Mouse (Mus musculus): ENCODE measurements around the gene Coro1c. TPM values are rescaled to one million over a fixed set of nuclear protein-coding genes. Genes with fewer than 3 reads are reported as not detected.
A peak's percentile ranks its signal among the peaks of the same experiment; 100 is the strongest.

The Coro1c gene
- total and polyA plus RNA-seq, 2 experiments from 2014 or later = 165 to 311 TPM

DNA sequence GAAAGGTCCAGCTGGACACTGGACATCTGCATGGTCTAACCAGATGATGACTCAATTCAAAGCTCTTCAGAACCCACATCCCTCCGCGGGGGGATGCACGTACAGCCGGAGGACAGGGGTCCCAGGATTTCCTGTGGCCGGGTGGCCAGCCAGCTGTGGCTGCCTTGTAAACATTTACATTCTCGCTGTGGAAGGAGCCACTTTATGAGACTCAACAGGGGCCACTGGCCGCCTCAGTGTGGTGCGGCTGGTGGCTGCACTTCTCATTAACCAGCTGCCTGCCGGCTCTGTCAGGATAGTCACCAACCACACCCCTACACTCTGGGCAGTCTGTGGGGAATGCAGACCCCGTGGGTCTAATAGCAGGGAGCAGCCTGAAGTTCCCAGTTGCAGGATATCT lies 102.1 kb downstream of the Coro1c start:
- Histone ChIP-seq H3K27me3 (ENCODE audit: insufficient read depth, low read length) (no peaks in the 10 kb centered on the region), H3K4me2 (ENCODE audit: low read depth, low read length, poor library complexity, severe bottlenecking) (no peak overlapping the region), H3K4me3 (ENCODE audit: low read depth, low read length) (no peak overlapping the region), H3K4me1 (ENCODE audit: insufficient read depth, low read length) (no peaks in the 10 kb centered on the region), H3K36me3 (ENCODE audit: insufficient read depth, low read length) (no peaks in the 10 kb centered on the region), H3K9ac (replicated peaks; ENCODE audit: low read length, poor library complexity, severe bottlenecking) (no peak overlapping the region), H3K9me3 (ENCODE audit: low read length) (no peaks in the 10 kb centered on the region), H3K27ac (ENCODE audit: low read depth, low read length) (no peak overlapping the region)
- TF ChIP-seq CTCF (IDR thresholded peaks at IDR 0.05) = no peak
- ATAC-seq (ENCODE audit: low FRiP score) = no peak
- DNase-seq (ENCODE audit: low spot score) = no peak
- WGBS = 43% methylated on average over 10 of the region's 10 CpGs

GRCm38 (mm10) chr5:113805301-113805700 lies 103.3 kb downstream of the Coro1c start:
- Histone ChIP-seq H3K9ac (replicated peaks; ENCODE audit: low read length, poor library complexity, severe bottlenecking) (no peak overlapping the region), H3K4me3 (ENCODE audit: low read depth, low read length) (no peak overlapping the region)

DNA sequence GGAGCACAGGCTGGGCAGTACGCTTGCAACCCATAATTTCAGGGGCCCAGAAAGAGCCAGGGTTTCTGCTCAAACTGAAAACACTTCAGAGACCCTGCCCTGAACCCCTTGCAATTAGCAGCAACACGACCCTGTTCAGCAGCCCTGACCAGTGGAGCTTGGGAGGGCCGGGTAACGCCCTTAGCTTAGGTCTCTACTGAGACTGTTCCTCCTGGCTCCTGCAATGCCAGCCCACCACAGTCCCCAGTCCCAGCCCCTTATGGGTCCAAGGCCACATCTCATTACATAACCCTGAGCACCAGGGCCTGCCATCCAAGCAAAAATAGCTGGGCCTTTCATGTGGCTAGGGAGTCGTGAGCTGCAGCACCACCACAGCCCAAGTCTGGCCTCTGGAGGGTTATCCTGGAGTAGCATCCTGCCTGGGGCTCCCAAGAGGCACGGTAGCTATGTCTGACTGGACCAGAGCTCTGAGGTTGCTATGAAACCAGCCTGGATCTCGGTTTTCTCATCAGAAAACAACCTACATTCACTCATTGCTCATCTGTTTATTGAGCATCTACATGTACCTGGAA lies 104.1 kb downstream of the Coro1c start:
- ATAC-seq (ENCODE audit: low FRiP score) = no peak
- no peak for DNase-seq (ENCODE audit: low spot score)
- Histone ChIP-seq H3K27ac (ENCODE audit: low read depth, low read length) (no peak overlapping the region), H3K27me3 (ENCODE audit: insufficient read depth, low read length) (no peaks in the 10 kb centered on the region), H3K4me2 (ENCODE audit: low read depth, low read length, poor library complexity, severe bottlenecking) (no peak overlapping the region), H3K9ac (replicated peaks; ENCODE audit: low read length, poor library complexity, severe bottlenecking) (no peak overlapping the region), H3K4me3 (ENCODE audit: low read depth, low read length) (no peak overlapping the region), H3K9me3 (ENCODE audit: low read length) (no peaks in the 10 kb centered on the region), H3K36me3 (ENCODE audit: insufficient read depth, low read length) (no peaks in the 10 kb centered on the region), H3K4me1 (ENCODE audit: insufficient read depth, low read length) (no peaks in the 10 kb centered on the region)
- WGBS = 60% methylated on average over 7 of the region's 7 CpGs
- TF ChIP-seq CTCF (IDR thresholded peaks at IDR 0.05) = no peak

More at GRCm38 (mm10) chr5:113805301-113805700, 103.3 kb downstream of the Coro1c start:
- no peak for ATAC-seq (ENCODE audit: low FRiP score)
- no peak overlapping the region for H3K4me2 ChIP-seq (ENCODE audit: low read depth, low read length, poor library complexity, severe bottlenecking)
- no peaks in the 10 kb centered on the region for H3K4me1 ChIP-seq (ENCODE audit: insufficient read depth, low read length)
- WGBS = 88% methylated on average over 9 of the region's 9 CpGs
- TF ChIP-seq CTCF (IDR thresholded peaks at IDR 0.05) = no peak
- H3K27ac ChIP-seq (ENCODE audit: low read depth, low read length) = no peak overlapping the region
- DNase-seq (ENCODE audit: low spot score) = no peak
- H3K27me3 ChIP-seq (ENCODE audit: insufficient read depth, low read length) = no peaks in the 10 kb centered on the region
- no peaks in the 10 kb centered on the region for H3K9me3 ChIP-seq (ENCODE audit: low read length)
- H3K36me3 ChIP-seq (ENCODE audit: insufficient read depth, low read length) = no peaks in the 10 kb centered on the region

DNA sequence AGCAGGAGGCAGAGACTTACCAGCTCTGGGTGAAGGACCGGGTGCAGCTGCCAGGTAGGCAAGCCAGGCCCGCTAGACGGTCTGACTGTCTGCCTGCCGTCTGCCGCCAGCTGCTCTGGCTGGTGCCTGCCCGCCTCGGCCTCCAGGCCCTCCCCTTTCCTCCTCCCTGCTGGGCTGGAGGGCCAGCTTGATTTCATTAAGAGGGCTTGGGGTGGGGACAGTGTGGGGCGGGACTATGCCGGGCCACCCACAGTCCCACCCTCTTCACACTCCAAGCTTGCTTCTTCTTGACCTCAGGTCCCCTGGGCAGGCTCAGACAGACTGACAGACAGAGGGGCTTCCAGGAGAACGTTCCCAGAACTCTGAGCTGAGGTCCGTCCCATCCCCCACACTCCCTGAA lies 108.3 kb downstream of the Coro1c start, which contains the start of gene Tmem119:
Tmem119 (minus strand) TSS at position 237 of the 400 bp plus-strand sequence.
- Histone ChIP-seq H3K9ac (replicated peaks; ENCODE audit: low read length, poor library complexity, severe bottlenecking) (no peak within 1 kb of the TSS), H3K36me3 (ENCODE audit: insufficient read depth, low read length) (no peaks in the 10 kb centered on the region), H3K4me1 (ENCODE audit: insufficient read depth, low read length) (no peaks in the 10 kb centered on the region), H3K9me3 (ENCODE audit: low read length) (no peaks in the 10 kb centered on the region), H3K4me2 (ENCODE audit: low read depth, low read length, poor library complexity, severe bottlenecking) (no peak within 1 kb of the TSS), H3K4me3 (ENCODE audit: low read depth, low read length) (no peak within 1 kb of the TSS), H3K27me3 (ENCODE audit: insufficient read depth, low read length) (no peaks in the 10 kb centered on the region), H3K27ac (ENCODE audit: low read depth, low read length) (no peak within 1 kb of the TSS)
- WGBS = 2% methylated on average over 11 of the region's 11 CpGs
- DNase-seq (ENCODE audit: low spot score) (peak; percentile 13), ATAC-seq (ENCODE audit: low FRiP score) (no peak)
- TF ChIP-seq CTCF (IDR thresholded peaks at IDR 0.05) = no peak

DNA sequence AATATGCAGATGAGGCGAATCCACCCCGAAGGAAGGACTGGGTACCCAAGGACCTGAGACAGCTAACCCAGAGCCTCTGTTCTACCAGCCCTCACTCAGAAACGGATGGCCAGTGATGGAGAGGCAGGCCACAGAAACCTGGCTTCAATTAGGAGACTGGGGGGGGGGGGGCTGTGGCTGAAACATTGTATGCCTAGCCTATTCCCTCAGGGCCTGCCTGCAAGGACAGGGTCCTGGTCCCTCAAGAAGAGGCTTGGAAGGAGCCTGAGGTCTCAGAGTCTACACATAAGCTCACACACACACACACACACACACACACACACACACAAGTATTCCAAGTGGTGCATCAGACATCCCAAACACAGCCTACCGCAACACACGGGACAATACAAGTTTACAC lies 108.9 kb downstream of the Coro1c start:
- no peaks in the 10 kb centered on the region for H3K36me3 ChIP-seq (ENCODE audit: insufficient read depth, low read length)
- DNase-seq (ENCODE audit: low spot score) (no peak), ATAC-seq (ENCODE audit: low FRiP score) (no peak)
- no peak overlapping the region for H3K4me3 ChIP-seq (ENCODE audit: low read depth, low read length)
- H3K9me3 ChIP-seq (ENCODE audit: low read length) = no peaks in the 10 kb centered on the region
- no peak for TF ChIP-seq CTCF (IDR thresholded peaks at IDR 0.05)
- H3K27ac ChIP-seq (ENCODE audit: low read depth, low read length) = no peak overlapping the region
- no peaks in the 10 kb centered on the region for H3K27me3 ChIP-seq (ENCODE audit: insufficient read depth, low read length)
- H3K9ac ChIP-seq (replicated peaks; ENCODE audit: low read length, poor library complexity, severe bottlenecking) = no peak overlapping the region
- no peaks in the 10 kb centered on the region for H3K4me1 ChIP-seq (ENCODE audit: insufficient read depth, low read length)
- no peak overlapping the region for H3K4me2 ChIP-seq (ENCODE audit: low read depth, low read length, poor library complexity, severe bottlenecking)
- WGBS = 58% methylated on average over 5 of the region's 5 CpGs

- TF ChIP-seq CTCF (IDR thresholded peaks at IDR 0.05) = no peak
- Histone ChIP-seq H3K4me1 (ENCODE audit: insufficient read depth, low read length) (no peaks in the 10 kb centered on the region), H3K9me3 (ENCODE audit: low read length) (no peaks in the 10 kb centered on the region), H3K27ac (ENCODE audit: low read depth, low read length) (no peak overlapping the region), H3K4me3 (ENCODE audit: low read depth, low read length) (no peak overlapping the region), H3K4me2 (ENCODE audit: low read depth, low read length, poor library complexity, severe bottlenecking) (no peak overlapping the region), H3K27me3 (ENCODE audit: insufficient read depth, low read length) (no peaks in the 10 kb centered on the region), H3K9ac (replicated peaks; ENCODE audit: low read length, poor library complexity, severe bottlenecking) (no peak overlapping the region), H3K36me3 (ENCODE audit: insufficient read depth, low read length) (no peaks in the 10 kb centered on the region)
- DNase-seq (ENCODE audit: low spot score) = no peak
- ATAC-seq (ENCODE audit: low FRiP score) = no peak
- WGBS = 89% methylated on average over 9 of the region's 9 CpGs
These were observed 110.0 kb downstream of the Coro1c start for GRCm38 (mm10) chr5:113798525-113798924.

Measured in midbrain, postnatal 0 days (tissue).